Mouse (Mus musculus) kidney, adult 9 months (tissue): ENCODE measurements around the gene Prpf18.

Experiments
- DNase-seq: peaks from one replicate; pipeline ENCODE4 v3.0.0; 2022

Prpf18 gene

DNA sequence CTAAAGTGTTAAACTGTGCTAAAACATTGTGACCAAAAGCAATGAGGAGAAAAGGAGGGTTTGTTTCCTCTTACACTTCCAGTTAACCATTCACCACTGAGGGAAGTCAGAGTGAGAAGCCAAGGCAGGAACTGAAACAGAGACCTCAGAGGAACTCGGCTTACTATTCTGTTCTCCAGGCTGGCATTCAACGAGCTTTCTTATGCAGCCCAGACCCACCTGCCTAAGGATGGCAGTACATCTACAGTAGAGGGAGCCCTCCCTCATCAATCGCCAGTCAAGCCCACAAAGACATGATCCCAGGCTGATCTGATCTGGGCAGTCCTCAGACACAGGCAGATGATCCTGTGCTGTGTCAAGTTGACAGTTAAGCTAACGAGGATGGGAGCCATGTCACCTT lies 78.5 kb downstream of the Prpf18 start:
- no peak for DNase-seq

DNA sequence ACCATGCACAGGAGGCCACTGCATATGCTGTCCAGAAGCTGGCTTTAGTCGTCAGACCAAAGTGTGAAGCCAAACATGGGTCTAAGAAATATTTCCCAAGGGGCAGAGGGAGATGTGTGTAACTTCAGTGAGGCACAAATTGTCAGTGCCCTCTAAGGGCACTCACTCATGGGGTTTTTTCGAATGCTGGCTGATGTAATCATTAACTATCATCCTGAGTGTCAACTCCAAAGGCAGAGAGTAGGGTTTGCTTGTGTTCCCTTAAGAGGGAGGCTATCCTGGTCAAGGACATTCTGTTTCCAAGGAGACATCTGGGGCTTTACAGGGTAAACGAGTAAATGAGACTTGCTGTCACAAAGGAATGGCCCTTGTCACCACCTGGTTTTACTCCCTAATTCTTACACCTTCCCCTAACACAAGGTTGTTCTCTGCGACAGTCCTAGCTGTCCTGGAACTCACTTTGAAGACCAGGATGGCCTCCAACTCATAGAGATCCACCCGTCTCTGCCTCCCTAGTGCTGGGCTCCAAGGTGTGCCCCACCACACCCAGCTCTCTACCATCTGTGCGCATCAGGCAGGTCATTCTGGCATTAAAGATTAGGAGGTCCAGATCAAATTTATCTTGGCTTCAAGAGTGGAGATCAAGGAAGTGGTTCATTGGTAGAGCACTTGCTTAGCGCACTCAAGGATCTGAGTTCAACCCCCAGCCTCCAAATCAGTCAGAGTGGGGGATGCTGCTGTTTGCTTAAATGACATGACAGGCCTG lies 79.2 kb downstream of the Prpf18 start:
- DNase-seq, result peak; percentile 52
